Mouse (Mus musculus): ENCODE data around the gene Fam178b. TPM values are rescaled to one million over a fixed set of nuclear protein-coding genes. Genes with fewer than 3 reads are reported as not detected.

Gene Fam178b
- total and polyA plus RNA-seq, 2 experiments from 2014 or later = not detected

DNA sequence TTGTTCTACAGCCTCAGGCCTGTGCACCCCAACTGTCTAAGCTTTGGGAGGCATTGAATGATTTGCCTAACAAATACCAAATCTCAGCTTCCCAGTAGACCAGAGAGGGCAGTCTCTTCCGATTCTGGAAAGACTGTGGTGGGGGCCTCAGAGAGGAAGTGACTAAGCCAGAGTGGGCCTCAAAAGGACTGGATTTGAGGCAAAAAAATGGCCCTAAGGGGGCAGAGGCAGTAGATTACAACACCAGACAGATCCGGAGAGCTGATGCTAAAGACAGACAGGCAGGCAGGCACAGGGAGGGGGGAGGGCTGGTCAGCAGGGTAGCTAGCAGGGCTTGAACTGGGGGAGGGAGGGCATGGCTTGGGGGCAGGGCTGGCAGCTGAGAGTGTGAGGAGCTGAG is 116.6 kb downstream of the Fam178b start:
- H3K4me1 ChIP-seq (ENCODE audit: insufficient read depth) = no peaks in the 10 kb centered on the region
- H3K27ac ChIP-seq (ENCODE audit: low read depth, low read length) = no peak overlapping the region
- 14% methylated on average over 2 of the region's 2 CpGs for WGBS
- no peak overlapping the region for H3K9ac ChIP-seq
- no peaks in the 10 kb centered on the region for H3K27me3 ChIP-seq (ENCODE audit: insufficient read depth, low read length)
- H3K36me3 ChIP-seq (ENCODE audit: insufficient read depth) = no peaks in the 10 kb centered on the region
- no peak for TF ChIP-seq CTCF (IDR thresholded peaks at IDR 0.05; ENCODE audit: low read depth)
- H3K4me2 ChIP-seq (ENCODE audit: low read depth) = no peak overlapping the region
- no peak for ATAC-seq
- no peaks in the 10 kb centered on the region for H3K9me3 ChIP-seq (ENCODE audit: low read length)
- H3K4me3 ChIP-seq (ENCODE audit: low read depth, low read length) = no peak overlapping the region
- DNase-seq = no peak

DNA sequence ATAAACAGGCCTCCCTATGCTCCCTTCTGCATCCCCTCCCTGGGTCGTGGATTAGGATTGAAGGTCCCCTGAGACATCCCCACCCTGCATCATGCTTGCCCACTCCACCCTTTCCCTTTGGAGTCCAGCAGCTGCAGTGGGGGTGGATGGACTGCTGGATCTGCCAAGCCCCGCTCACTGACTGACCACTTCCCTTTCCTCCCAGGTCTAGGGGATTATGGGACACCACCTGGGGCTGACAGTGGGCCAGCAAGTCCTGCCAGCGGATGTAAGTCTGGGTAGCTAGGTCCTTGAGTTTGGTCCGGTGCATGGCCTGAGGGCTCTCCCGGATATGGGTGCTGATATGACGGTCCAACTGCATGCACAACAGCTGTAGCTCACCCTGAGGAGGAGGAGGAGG is 118.9 kb downstream of the Fam178b start:
- WGBS = 80% methylated on average over 6 of the region's 6 CpGs
- Histone ChIP-seq H3K27me3 (ENCODE audit: insufficient read depth, low read length) (no peaks in the 10 kb centered on the region), H3K36me3 (ENCODE audit: insufficient read depth) (no peaks in the 10 kb centered on the region), H3K9ac (no peak overlapping the region), H3K9me3 (ENCODE audit: low read length) (no peaks in the 10 kb centered on the region), H3K27ac (ENCODE audit: low read depth, low read length) (no peak overlapping the region), H3K4me2 (ENCODE audit: low read depth) (no peak overlapping the region), H3K4me3 (ENCODE audit: low read depth, low read length) (no peak overlapping the region), H3K4me1 (ENCODE audit: insufficient read depth) (no peaks in the 10 kb centered on the region)
- no peak for ATAC-seq
- TF ChIP-seq CTCF (IDR thresholded peaks at IDR 0.05; ENCODE audit: low read depth) = no peak
- DNase-seq = no peak

DNA sequence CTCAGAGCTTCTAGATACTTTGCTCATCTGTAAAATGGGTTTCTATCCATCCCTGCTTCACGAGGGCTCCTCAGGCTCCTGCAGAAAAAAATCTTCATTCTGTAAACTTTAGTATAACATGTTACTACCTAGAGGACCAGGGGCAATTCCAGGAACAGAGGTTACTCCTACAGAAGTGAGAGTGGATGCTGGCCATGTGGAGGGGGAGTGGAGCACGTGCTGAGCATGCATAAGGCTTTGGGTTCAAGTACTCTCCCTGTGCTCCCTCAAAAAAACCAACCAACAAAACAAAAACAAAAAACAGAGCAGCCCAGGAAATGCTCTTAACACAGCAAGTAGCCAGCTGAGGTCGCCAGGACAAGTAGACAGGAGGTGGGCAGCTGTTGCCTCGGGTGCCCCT is 119.4 kb downstream of the Fam178b start:
- H3K4me3 ChIP-seq (ENCODE audit: low read depth, low read length) = no peak overlapping the region
- 71% methylated on average over 4 of the region's 4 CpGs for WGBS
- no peaks in the 10 kb centered on the region for H3K27me3 ChIP-seq (ENCODE audit: insufficient read depth, low read length)
- H3K9ac ChIP-seq = no peak overlapping the region
- no peaks in the 10 kb centered on the region for H3K36me3 ChIP-seq (ENCODE audit: insufficient read depth)
- no peak overlapping the region for H3K27ac ChIP-seq (ENCODE audit: low read depth, low read length)
- no peak overlapping the region for H3K4me2 ChIP-seq (ENCODE audit: low read depth)
- H3K9me3 ChIP-seq (ENCODE audit: low read length) = no peaks in the 10 kb centered on the region
- no peaks in the 10 kb centered on the region for H3K4me1 ChIP-seq (ENCODE audit: insufficient read depth)
- DNase-seq (no peak), ATAC-seq (no peak)
- no peak for TF ChIP-seq CTCF (IDR thresholded peaks at IDR 0.05; ENCODE audit: low read depth)

DNA sequence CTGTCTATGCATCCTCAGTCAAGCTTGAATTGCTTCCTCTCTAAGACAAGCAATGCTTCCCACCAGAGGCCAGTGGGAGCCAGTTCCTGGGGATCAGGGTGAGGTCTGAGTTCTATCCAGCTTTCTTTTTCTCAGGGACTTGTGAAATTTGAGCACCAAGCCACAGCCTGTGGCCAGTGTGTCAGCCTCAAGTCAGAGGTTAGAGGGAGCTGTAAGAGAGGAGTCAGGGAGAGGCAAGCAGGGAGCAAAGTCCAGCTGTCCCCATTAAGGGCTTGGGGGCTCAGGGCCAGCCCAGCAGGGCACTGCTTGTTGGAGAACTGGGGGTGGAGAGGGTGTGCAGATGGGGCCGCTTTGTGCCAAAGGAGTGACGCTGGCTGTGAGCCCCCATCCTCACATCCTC is 119.8 kb downstream of the Fam178b start:
- Histone ChIP-seq H3K4me3 (ENCODE audit: low read depth, low read length) (no peak overlapping the region), H3K4me2 (ENCODE audit: low read depth) (no peak overlapping the region), H3K9me3 (ENCODE audit: low read length) (no peaks in the 10 kb centered on the region), H3K27ac (ENCODE audit: low read depth, low read length) (no peak overlapping the region), H3K4me1 (ENCODE audit: insufficient read depth) (no peaks in the 10 kb centered on the region), H3K9ac (no peak overlapping the region), H3K27me3 (ENCODE audit: insufficient read depth, low read length) (no peaks in the 10 kb centered on the region), H3K36me3 (ENCODE audit: insufficient read depth) (no peaks in the 10 kb centered on the region)
- 84% methylated on average over 2 of the region's 2 CpGs for WGBS
- DNase-seq = no peak
- no peak for ATAC-seq
- no peak for TF ChIP-seq CTCF (IDR thresholded peaks at IDR 0.05; ENCODE audit: low read depth)

DNA sequence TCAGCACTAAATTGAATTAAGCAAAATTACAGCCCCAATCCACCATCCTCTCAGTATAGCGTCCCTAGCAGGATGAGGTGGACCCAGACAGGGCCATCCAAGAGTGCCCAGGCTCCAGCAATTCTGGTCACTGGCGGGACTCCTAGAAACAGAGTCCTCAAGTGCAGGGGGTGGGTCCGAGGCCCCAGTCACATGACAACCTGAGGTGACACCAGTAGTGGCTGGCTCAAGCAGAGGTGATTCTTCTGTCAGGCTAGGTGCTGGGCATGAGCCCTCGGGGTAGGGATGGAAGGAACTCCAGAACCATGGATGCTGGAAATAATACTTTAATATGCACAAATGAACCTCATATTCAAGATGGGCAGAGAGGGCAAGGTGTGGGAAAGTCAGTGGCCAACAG is 120.6 kb downstream of the Fam178b start:
- no peak overlapping the region for H3K9ac ChIP-seq
- no peak for ATAC-seq
- H3K27ac ChIP-seq (ENCODE audit: low read depth, low read length) = no peak overlapping the region
- TF ChIP-seq CTCF (IDR thresholded peaks at IDR 0.05; ENCODE audit: low read depth) = no peak
- H3K4me1 ChIP-seq (ENCODE audit: insufficient read depth) = no peaks in the 10 kb centered on the region
- WGBS = 77% methylated on average over 4 of the region's 4 CpGs
- H3K4me2 ChIP-seq (ENCODE audit: low read depth) = no peak overlapping the region
- no peaks in the 10 kb centered on the region for H3K36me3 ChIP-seq (ENCODE audit: insufficient read depth)
- no peaks in the 10 kb centered on the region for H3K27me3 ChIP-seq (ENCODE audit: insufficient read depth, low read length)
- no peak for DNase-seq
- H3K4me3 ChIP-seq (ENCODE audit: low read depth, low read length) = no peak overlapping the region
- no peaks in the 10 kb centered on the region for H3K9me3 ChIP-seq (ENCODE audit: low read length)

DNA sequence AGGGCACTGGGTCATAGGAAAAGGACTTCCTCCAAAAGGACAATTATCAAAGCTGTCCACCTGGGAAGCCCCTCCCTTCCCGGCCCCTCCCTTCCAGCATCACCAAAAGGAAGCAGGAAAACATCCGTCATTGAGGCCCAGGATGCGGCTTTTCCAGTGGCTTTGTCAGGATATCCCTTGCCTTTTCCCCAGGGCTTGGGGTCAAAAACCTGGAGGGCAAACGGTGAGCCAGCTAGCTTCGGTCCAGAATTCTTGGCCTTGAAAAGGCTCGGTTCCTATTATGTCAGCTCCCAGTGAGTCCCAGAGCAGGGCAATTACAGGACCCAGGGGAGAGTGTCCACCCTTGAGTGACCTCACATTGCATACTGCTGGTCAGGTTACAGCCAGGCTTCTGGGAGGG is 122.1 kb downstream of the Fam178b start:
- no peak overlapping the region for H3K4me3 ChIP-seq (ENCODE audit: low read depth, low read length)
- no peak for TF ChIP-seq CTCF (IDR thresholded peaks at IDR 0.05; ENCODE audit: low read depth)
- DNase-seq (no peak), ATAC-seq (no peak)
- no peak overlapping the region for H3K27ac ChIP-seq (ENCODE audit: low read depth, low read length)
- no peaks in the 10 kb centered on the region for H3K36me3 ChIP-seq (ENCODE audit: insufficient read depth)
- H3K4me2 ChIP-seq (ENCODE audit: low read depth) = no peak overlapping the region
- no peaks in the 10 kb centered on the region for H3K27me3 ChIP-seq (ENCODE audit: insufficient read depth, low read length)
- 68% methylated on average over 6 of the region's 6 CpGs for WGBS
- H3K9me3 ChIP-seq (ENCODE audit: low read length) = no peaks in the 10 kb centered on the region
- H3K4me1 ChIP-seq (ENCODE audit: insufficient read depth) = 0 out of 2 replicates have a peak, but pooled peaks cover 2% of the 10 kb centered on the region
- H3K9ac ChIP-seq = no peak overlapping the region

DNA sequence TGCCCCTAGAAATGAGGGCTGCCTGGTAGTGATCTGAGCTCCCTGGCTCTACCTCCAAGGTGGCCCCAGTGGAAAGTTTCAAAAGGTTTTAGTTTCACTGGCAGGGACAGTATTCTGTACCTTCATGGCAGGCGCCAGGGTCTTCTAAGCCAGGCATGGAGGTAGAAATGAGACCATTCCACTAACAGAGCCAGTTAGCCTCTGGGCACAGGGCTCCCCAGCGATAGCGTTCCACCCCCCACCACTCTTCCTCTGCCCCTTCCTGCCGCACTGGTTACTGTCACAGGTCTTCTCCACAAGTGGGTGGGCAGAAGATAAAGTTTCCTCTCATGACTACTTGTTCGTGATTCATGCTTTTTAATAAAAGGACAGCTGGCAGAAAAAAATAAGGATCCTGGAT is 123.1 kb downstream of the Fam178b start:
- DNase-seq (no peak), ATAC-seq (no peak)
- no peaks in the 10 kb centered on the region for H3K9me3 ChIP-seq (ENCODE audit: low read length)
- H3K27ac ChIP-seq (ENCODE audit: low read depth, low read length) = no peak overlapping the region
- no peak overlapping the region for H3K9ac ChIP-seq
- no peak overlapping the region for H3K4me3 ChIP-seq (ENCODE audit: low read depth, low read length)
- H3K4me1 ChIP-seq (ENCODE audit: insufficient read depth) = peaks cover 11% of the 10 kb centered on the region
- H3K4me2 ChIP-seq (ENCODE audit: low read depth) = no peak overlapping the region
- H3K27me3 ChIP-seq (ENCODE audit: insufficient read depth, low read length) = no peaks in the 10 kb centered on the region
- TF ChIP-seq CTCF (IDR thresholded peaks at IDR 0.05; ENCODE audit: low read depth) = no peak
- peaks cover 5% of the 10 kb centered on the region for H3K36me3 ChIP-seq (ENCODE audit: insufficient read depth)
- WGBS = 66% methylated on average over 5 of the region's 5 CpGs

DNA sequence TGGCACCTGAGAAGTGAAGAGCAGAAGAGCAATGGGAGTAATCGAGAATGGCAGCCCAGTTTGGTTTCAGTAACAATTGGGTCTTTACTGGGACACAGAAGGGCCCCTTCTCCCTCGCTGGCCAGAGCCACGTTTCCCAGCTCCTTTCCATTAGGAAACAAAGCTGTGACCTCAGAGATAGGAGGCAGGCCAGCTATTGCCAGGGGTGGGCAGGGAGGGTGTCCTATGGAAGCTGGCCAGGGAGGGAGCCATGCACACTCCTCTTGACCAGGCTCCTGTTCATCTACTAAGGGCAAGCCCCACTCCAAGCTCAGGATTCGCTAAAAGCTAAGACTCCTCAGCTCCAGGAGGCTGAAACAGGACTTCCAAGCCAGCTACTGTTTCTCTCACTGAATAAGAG is 123.7 kb downstream of the Fam178b start:
- Histone ChIP-seq H3K4me2 (ENCODE audit: low read depth) (peak overlapping the region; percentile 96; the same call in 1 of the 2 replicates), H3K27me3 (ENCODE audit: insufficient read depth, low read length) (no peaks in the 10 kb centered on the region), H3K4me3 (ENCODE audit: low read depth, low read length) (no peak overlapping the region), H3K9me3 (ENCODE audit: low read length) (no peaks in the 10 kb centered on the region), H3K36me3 (ENCODE audit: insufficient read depth) (peaks cover 11% of the 10 kb centered on the region), H3K4me1 (ENCODE audit: insufficient read depth) (peaks cover 12% of the 10 kb centered on the region), H3K27ac (ENCODE audit: low read depth, low read length) (no peak overlapping the region), H3K9ac (0 out of 2 replicates have a peak overlapping the region, but pooled peaks have one; percentile 14)
- no peak for TF ChIP-seq CTCF (IDR thresholded peaks at IDR 0.05; ENCODE audit: low read depth)
- ATAC-seq (no peak), DNase-seq (no peak)
- WGBS = 7% methylated on average over 4 of the region's 4 CpGs

All from forebrain, postnatal 0 days (tissue).